Mouse (Mus musculus) neural tube, embryonic 11.5 days (tissue): ENCODE measurements around the gene Prom2. TPM values are rescaled to one million over a fixed set of nuclear protein-coding genes. Genes with fewer than 3 reads are reported as not detected.

Source experiments
- ATAC-seq: fragments of 200-750 bp; cut with Nextera tagmentation; 2 replicates; pipeline ENCODE4 v1.8.0; 2017; ENCODE audit warnings: moderate number of reproducible peaks, mild to moderate bottlenecking, moderate TSS enrichment, moderate library complexity; ENCODE audit not compliant: insufficient read depth, low FRiP score, low TSS enrichment
- DNase-seq: peaks from one replicate; pipeline ENCODE4 v3.0.0-alpha.2; 2015; ENCODE audit warnings: low spot score
- H3K27ac ChIP-seq: fragments of 300-500 bp; sonication (generic); 2 replicates; pipeline ENCODE4 v1.5.1; 2014; ENCODE audit warnings: low read depth, mild to moderate bottlenecking, low read length
- H3K27me3 ChIP-seq: fragments of 300-500 bp; sonication (generic); 2 replicates; pipeline ENCODE4 v1.6.1; 2014; ENCODE audit warnings: mild to moderate bottlenecking, low read length, mixed read lengths; ENCODE audit not compliant: control insufficient read depth, insufficient read depth
- H3K36me3 ChIP-seq: fragments of 300-500 bp; sonication (generic); 2 replicates; pipeline ENCODE4 v1.6.1; 2014; ENCODE audit warnings: mild to moderate bottlenecking, low read length, moderate library complexity, mixed read lengths; ENCODE audit not compliant: control insufficient read depth, insufficient read depth
- H3K4me1 ChIP-seq: fragments of 300-500 bp; sonication (generic); 2 replicates; pipeline ENCODE4 v1.6.1; 2014; ENCODE audit warnings: low read length, mixed read lengths; ENCODE audit not compliant: control insufficient read depth, insufficient read depth
- H3K4me2 ChIP-seq: fragments of 300-500 bp; sonication (generic); 2 replicates; pipeline ENCODE4 v1.6.1; 2014; ENCODE audit warnings: low read depth, mild to moderate bottlenecking, moderate library complexity
- H3K4me3 ChIP-seq: fragments of 300-500 bp; sonication (generic); 2 replicates; pipeline ENCODE4 v1.5.1; 2014; ENCODE audit warnings: low read depth, low read length
- H3K9ac ChIP-seq: fragments of 300-500 bp; sonication (generic); 2 replicates; pipeline ENCODE4 v1.6.1; 2014; ENCODE audit warnings: mild to moderate bottlenecking, low read length
- H3K9me3 ChIP-seq: fragments of 300-500 bp; sonication (generic); 2 replicates; pipeline ENCODE4 v1.6.1; 2016; ENCODE audit warnings: low read length; ENCODE audit not compliant: control insufficient read depth
- WGBS: fragments of 180-500 bp; shearing (Covaris S2); extraction: QIAGEN DNeasy Blood & Tissue Kit; methylation state at CpG from one replicate; pipeline ENCODE4 v1.1.7; 2014; 5-methylcytosine and 5-hydroxymethylcytosine counted together
- polyA plus RNA-seq: library from polyadenylated mRNA; unstranded; fragments of >200 nt; fragmentation: Nextera tagmentation; extraction: Ambion mirVana; gene quantifications from 2 replicates; pipeline ENCODE4 v1.2.1, GENCODE M21; 2014

The Prom2 gene
- polyA plus RNA-seq, 1 experiment from 2014 or later, result 0.89 TPM

DNA sequence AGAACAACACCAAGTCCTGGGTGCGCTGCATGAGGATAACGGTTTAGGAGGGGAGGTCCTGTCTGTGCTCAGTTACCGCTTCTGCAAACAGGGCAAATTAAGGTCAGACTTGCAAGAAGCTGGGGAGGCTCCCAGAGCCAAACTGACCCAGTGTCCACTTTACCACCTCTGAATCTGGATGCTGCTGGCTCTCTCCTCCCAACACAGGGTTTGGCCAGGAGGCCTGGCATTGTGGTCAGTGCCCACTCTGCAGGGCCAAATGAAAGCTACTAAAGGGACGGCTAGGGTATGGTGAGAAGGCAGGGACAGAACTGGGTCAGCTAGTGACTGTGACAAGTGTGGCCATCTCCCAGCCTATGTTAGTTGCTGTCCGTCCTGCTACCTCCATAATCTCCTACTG lies 22.0 kb downstream of the Prom2 start:
- H3K27me3 ChIP-seq, result no peaks in the 10 kb centered on the region
- H3K9me3 ChIP-seq, result no peaks in the 10 kb centered on the region
- 80% methylated on average over 5 of the region's 5 CpGs for WGBS
- H3K4me2 ChIP-seq, result no peak overlapping the region
- peaks cover 9% of the 10 kb centered on the region for H3K4me1 ChIP-seq
- DNase-seq (no peak), ATAC-seq (no peak)
- no peak overlapping the region for H3K4me3 ChIP-seq
- no peak overlapping the region for H3K27ac ChIP-seq
- no peaks in the 10 kb centered on the region for H3K36me3 ChIP-seq
- no peak overlapping the region for H3K9ac ChIP-seq

DNA sequence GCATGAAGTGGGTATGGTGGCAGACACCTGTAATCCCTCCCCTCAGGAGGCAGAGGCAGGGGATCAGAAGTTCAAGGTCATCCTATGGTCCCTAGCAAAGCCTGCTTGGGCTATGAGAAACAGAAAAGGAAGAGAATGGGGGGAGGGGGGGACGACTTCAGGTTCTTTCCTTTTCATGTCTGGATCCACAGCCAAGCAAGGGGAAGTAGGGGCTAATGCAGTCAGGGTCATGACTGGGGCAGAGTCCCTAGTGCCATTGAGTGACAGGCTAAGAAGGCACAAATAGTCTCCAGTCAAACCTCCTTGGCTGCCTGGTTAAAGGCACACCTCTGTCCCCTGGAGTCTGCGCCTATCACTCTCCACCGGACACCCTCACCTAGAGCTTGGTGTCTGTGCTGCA lies 22.4 kb downstream of the Prom2 start:
- DNase-seq, result no peak
- 69% methylated on average over 3 of the region's 3 CpGs for WGBS
- H3K9ac ChIP-seq, result no peak overlapping the region
- no peaks in the 10 kb centered on the region for H3K36me3 ChIP-seq
- H3K9me3 ChIP-seq, result no peaks in the 10 kb centered on the region
- no peak overlapping the region for H3K4me3 ChIP-seq
- H3K4me1 ChIP-seq, result peaks cover 9% of the 10 kb centered on the region
- no peak overlapping the region for H3K4me2 ChIP-seq
- no peak for ATAC-seq
- no peak overlapping the region for H3K27ac ChIP-seq
- no peaks in the 10 kb centered on the region for H3K27me3 ChIP-seq

DNA sequence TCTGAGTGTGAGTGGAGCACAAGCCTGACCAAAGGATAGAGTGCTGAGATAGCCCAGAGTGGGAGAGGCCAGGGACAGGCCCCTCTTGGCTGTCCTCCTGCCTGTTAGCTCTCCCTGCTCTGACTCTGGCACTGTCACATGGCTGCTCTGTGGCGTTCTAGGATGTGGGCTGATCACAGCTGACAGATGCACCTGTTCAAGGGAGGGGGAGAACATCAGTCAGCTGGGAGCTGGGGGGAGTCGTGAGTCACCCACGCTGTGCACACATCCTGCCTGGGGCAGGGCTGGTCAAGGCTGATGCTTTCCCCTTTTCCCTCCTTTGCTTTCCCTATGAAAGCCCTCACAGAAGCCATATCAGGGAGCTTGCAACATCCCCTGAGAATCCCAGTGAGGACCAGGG lies 23.0 kb downstream of the Prom2 start:
- no peak for ATAC-seq
- 43% methylated on average over 3 of the region's 3 CpGs for WGBS
- no peak for DNase-seq
- Histone ChIP-seq H3K27me3 (no peaks in the 10 kb centered on the region), H3K9me3 (no peaks in the 10 kb centered on the region), H3K4me2 (no peak overlapping the region), H3K27ac (no peak overlapping the region), H3K36me3 (no peaks in the 10 kb centered on the region), H3K4me3 (no peak overlapping the region), H3K4me1 (peaks cover 9% of the 10 kb centered on the region), H3K9ac (no peak overlapping the region)

DNA sequence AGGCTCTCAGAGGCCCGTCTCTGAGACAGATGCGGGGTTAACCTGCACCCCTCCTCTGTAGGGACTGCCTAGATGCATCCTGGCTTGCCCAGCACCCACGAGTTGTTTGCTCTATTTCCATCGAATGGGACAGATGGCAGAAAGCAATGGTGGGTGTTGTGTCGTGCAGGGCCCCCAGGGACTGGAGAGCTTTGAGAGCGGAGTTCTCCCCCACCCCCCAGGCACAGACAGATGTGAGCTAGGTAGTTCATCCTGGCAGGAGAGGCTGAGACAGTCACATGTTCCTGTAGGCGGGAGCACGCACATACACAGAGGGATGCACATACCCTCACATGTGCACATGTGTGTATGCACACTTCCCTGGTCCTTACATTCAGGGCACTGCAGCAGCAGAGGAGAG lies 24.2 kb downstream of the Prom2 start:
- H3K4me2 ChIP-seq, result no peak overlapping the region
- H3K27me3 ChIP-seq, result no peaks in the 10 kb centered on the region
- H3K4me3 ChIP-seq, result no peak overlapping the region
- DNase-seq, result no peak
- H3K4me1 ChIP-seq, result peaks cover 9% of the 10 kb centered on the region
- 70% methylated on average over 8 of the region's 8 CpGs for WGBS
- no peaks in the 10 kb centered on the region for H3K36me3 ChIP-seq
- H3K27ac ChIP-seq, result no peak overlapping the region
- no peak for ATAC-seq
- H3K9me3 ChIP-seq, result no peaks in the 10 kb centered on the region
- H3K9ac ChIP-seq, result no peak overlapping the region

DNA sequence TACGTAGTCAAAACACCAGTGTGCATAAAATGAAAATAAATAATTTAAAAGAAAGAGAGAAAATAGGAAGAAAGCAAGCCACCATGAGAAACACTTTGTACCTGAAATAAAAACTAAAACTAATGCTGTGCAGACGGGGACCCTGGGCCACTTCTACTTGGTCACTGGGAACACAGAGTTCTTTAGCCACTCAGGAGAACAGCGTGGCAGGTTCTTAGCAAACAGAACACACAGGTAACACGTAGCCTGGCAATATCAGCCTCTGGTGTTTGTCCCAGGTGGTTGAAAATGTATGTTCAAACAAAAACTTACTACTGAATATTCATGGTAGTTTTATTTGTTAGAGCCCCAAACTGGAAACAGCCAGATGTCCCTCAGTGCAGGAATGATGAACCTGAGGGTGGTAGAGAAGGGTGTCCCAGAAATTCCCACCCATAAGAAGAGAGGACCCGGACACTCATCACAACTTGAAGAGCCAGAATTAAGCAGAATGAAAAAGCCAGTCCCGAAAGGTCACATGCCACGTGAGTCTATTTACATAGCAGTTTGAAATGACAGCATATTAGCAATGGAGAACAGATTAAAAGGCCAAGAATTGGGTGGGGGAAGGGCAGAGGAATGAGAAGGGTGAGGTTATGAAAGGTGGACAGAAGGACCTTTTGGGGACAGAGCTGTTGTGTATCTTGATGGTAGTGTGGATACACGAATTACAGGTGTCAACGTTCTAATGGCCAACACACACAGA lies 26.7 kb downstream of the Prom2 start:
- H3K9ac ChIP-seq, result no peak overlapping the region
- no peaks in the 10 kb centered on the region for H3K4me1 ChIP-seq
- DNase-seq (no peak), ATAC-seq (no peak)
- H3K27me3 ChIP-seq, result no peaks in the 10 kb centered on the region
- 87% methylated on average over 9 of the region's 9 CpGs for WGBS
- H3K4me2 ChIP-seq, result no peak overlapping the region
- H3K9me3 ChIP-seq, result no peaks in the 10 kb centered on the region
- H3K36me3 ChIP-seq, result no peaks in the 10 kb centered on the region
- H3K4me3 ChIP-seq, result no peak overlapping the region
- no peak overlapping the region for H3K27ac ChIP-seq

DNA sequence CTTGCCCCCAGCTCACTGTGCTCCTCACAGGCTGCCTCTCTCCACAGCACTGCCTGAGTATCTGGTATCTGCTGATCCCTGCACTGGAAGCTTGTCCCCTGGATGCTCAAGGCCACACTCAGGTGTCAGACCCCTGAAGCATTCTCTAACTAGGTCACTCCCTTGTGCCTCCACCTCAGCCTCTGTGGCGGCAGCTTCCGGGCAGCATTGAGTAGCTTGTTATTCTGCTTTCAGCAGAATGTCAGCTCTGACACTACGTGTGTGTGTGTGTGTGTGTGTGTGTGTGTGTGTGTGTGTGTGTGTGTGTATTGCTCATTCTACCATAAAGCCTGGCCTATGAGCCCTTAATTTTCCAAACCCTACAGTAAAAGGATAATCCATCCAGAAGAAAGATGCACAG lies 28.0 kb downstream of the Prom2 start:
- Histone ChIP-seq H3K27ac (no peak overlapping the region), H3K4me2 (no peak overlapping the region), H3K36me3 (no peaks in the 10 kb centered on the region), H3K9me3 (no peaks in the 10 kb centered on the region), H3K27me3 (no peaks in the 10 kb centered on the region), H3K4me1 (no peaks in the 10 kb centered on the region), H3K4me3 (no peak overlapping the region), H3K9ac (no peak overlapping the region)
- ATAC-seq, result no peak
- DNase-seq, result no peak
- WGBS, result 64% methylated on average over 3 of the region's 3 CpGs

DNA sequence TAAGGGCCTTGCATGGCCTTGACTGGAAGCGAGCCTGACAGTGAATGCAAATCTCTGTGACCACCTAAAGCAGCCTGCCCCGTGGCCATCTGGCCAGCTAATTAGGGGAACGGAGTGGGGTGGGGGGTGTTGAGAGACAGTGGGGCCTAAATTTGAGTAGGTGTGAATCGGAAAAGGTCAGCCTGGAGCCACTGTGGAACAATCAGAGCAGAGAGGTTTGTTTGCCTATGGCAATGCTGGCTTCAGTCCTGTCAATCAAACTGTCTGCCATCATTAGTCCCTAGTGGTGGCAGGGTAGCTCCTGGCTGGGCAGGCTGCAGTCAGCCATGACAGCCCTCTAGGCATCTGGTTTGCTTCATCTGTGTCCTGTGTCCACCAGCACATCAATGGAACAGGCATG lies 29.8 kb downstream of the Prom2 start:
- Histone ChIP-seq H3K36me3 (no peaks in the 10 kb centered on the region), H3K27ac (no peak overlapping the region), H3K4me2 (no peak overlapping the region), H3K9me3 (no peaks in the 10 kb centered on the region), H3K9ac (no peak overlapping the region), H3K4me3 (no peak overlapping the region), H3K4me1 (no peaks in the 10 kb centered on the region), H3K27me3 (no peaks in the 10 kb centered on the region)
- ATAC-seq (no peak), DNase-seq (no peak)
- 41% methylated on average over 4 of the region's 4 CpGs for WGBS

DNA sequence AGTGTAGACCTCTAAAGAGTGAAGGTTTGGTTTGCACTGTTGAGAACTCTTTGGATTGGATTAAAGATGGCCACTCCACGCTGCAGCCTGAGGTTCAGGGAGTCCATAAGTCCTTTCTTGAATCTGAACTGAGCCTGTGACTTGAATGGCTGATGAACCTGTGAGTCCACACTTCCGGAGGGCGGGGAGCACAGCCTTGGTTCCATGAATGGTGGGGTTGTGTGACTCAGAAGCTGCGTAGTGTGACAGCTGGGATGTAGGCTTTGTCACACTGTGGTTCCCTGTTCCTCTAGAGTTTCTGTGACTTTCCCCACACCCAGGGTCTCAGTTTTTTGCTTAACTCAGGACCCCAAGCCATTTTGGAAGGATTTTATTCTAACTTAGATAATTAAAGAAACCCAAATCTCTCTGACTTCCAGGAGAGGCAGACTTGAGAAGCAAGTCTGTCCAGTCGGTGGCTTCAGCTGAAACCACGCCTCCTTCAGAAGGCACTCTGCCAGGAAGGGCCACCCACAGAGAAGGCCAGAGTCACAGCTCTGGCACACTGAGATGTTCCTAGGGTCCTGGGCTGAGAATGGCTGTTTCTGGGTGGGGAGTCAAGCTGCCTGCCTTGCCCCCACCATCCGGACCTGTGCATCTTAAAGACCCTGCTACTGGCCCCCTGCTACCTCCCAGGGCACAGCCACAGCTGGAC lies 33.2 kb downstream of the Prom2 start:
- 68% methylated on average over 7 of the region's 7 CpGs for WGBS
- Histone ChIP-seq H3K27ac (no peak overlapping the region), H3K9ac (no peak overlapping the region), H3K9me3 (no peaks in the 10 kb centered on the region), H3K4me2 (no peak overlapping the region), H3K36me3 (no peaks in the 10 kb centered on the region), H3K27me3 (no peaks in the 10 kb centered on the region), H3K4me3 (no peak overlapping the region), H3K4me1 (no peaks in the 10 kb centered on the region)
- no peak for DNase-seq
- no peak for ATAC-seq
